Mouse (Mus musculus): ENCODE measurements at regions not wholly inside any gene's neighbourhood (a gene's known extent, or its start where the extent isn't known, plus 50 kb on each side); places are given as distances from the start of the nearest gene placed in this dataset.

GRCm38 (mm10) chr6:50926313-50926712, 272.1 kb upstream of the Npvf start:
- ATAC-seq, result no peak

GRCm38 (mm10) chr6:50929503-50929902, 275.3 kb upstream of the Npvf start:
- no peak for ATAC-seq

GRCm38 (mm10) chr6:50933510-50933909, 279.3 kb upstream of the Npvf start:
- no peak for ATAC-seq

GRCm38 (mm10) chr6:50934245-50934644, 280.0 kb upstream of the Npvf start:
- no peak for ATAC-seq

GRCm38 (mm10) chr6:50936306-50936705, 282.1 kb upstream of the Npvf start:
- ATAC-seq, result no peak

GRCm38 (mm10) chr6:50937094-50937493, 282.9 kb upstream of the Npvf start:
- ATAC-seq, result peak; percentile 51

GRCm38 (mm10) chr6:50938879-50939278, 284.6 kb upstream of the Npvf start:
- no peak for ATAC-seq

- no peak for ATAC-seq
These were observed 285.2 kb upstream of the Npvf start for GRCm38 (mm10) chr6:50939440-50939839.

- ATAC-seq, result no peak
These were observed 285.9 kb upstream of the Npvf start for GRCm38 (mm10) chr6:50940118-50940517.

GRCm38 (mm10) chr6:50940641-50941398, 286.6 kb upstream of the Npvf start:
- no peak for ATAC-seq

GRCm38 (mm10) chr6:50942696-50943095, 288.5 kb upstream of the Npvf start:
- no peak for ATAC-seq

GRCm38 (mm10) chr6:50948061-50948460, 293.8 kb upstream of the Npvf start:
- ATAC-seq, result no peak

GRCm38 (mm10) chr6:50949361-50949760, 295.1 kb upstream of the Npvf start:
- ATAC-seq, result no peak

- ATAC-seq, result no peak
These were observed 295.8 kb upstream of the Npvf start for GRCm38 (mm10) chr6:50949883-50950583.

GRCm38 (mm10) chr6:50957328-50957900, 303.2 kb upstream of the Npvf start:
- ATAC-seq, result no peak

- ATAC-seq, result no peak
These were observed 306.1 kb upstream of the Npvf start for GRCm38 (mm10) chr6:50960341-50960740.

- ATAC-seq, result no peak
These were observed 307.4 kb upstream of the Npvf start for GRCm38 (mm10) chr6:50961592-50961991.

- no peak for ATAC-seq
These were observed 314.3 kb upstream of the Npvf start for GRCm38 (mm10) chr6:50968546-50968945.

- no peak for ATAC-seq
These were observed 315.1 kb upstream of the Npvf start for GRCm38 (mm10) chr6:50969341-50969740.

- no peak for ATAC-seq
These were observed 315.8 kb upstream of the Npvf start for GRCm38 (mm10) chr6:50969997-50970396.

- ATAC-seq, result no peak
These were observed 316.5 kb upstream of the Npvf start for GRCm38 (mm10) chr6:50970770-50971169.

GRCm38 (mm10) chr6:50972268-50972667, 318.0 kb upstream of the Npvf start:
- ATAC-seq, result no peak

GRCm38 (mm10) chr6:50973231-50973654, 319.0 kb upstream of the Npvf start:
- ATAC-seq, result no peak

GRCm38 (mm10) chr6:50973815-50974214, 319.6 kb upstream of the Npvf start:
- no peak for ATAC-seq
